Mouse (Mus musculus) frontal cortex, postnatal 10 days (tissue): ENCODE results near the gene Eapp.
"Not testable (repeated sequence)": the region's sequence is repeated elsewhere in the genome, so short reads cannot be mapped to it uniquely, and the experiment has no call there.

Experiments
- DNase-seq, 2 experiments: peaks; one replicate each; pipeline ENCODE4 v3.0.0; 2022; ENCODE audit warnings: low spot score in 2 of 2, mixed read lengths in 1 of 2

The Eapp gene

GRCm38 (mm10) chr12:54695511-54696241, at the start of gene Eapp:
Gene Eapp, minus strand, starts transcription at chr12:54695897.
- DNase-seq: peak; percentile 95

GRCm38 (mm10) chr12:54738661-54739243, 43.1 kb upstream of the Eapp start:
- DNase-seq: not testable (repeated sequence)

GRCm38 (mm10) chr12:54737891-54738660, 42.4 kb upstream of the Eapp start:
- DNase-seq: not testable (repeated sequence)

- DNase-seq: peak in 1 of 2 experiments; percentile 25
Measured at GRCm38 (mm10) chr12:54734307-54735131, 38.8 kb upstream of the Eapp start.

- not testable (repeated sequence) for DNase-seq
Measured at GRCm38 (mm10) chr12:54729140-54730059, 33.7 kb upstream of the Eapp start.

GRCm38 (mm10) chr12:54718871-54719786, 23.4 kb upstream of the Eapp start:
- not testable (repeated sequence) for DNase-seq

GRCm38 (mm10) chr12:54717516-54717915, 21.8 kb upstream of the Eapp start:
- DNase-seq: not testable (repeated sequence)

- DNase-seq: peak; percentile 50 to 53
Measured at GRCm38 (mm10) chr12:54713822-54714626, 18.3 kb upstream of the Eapp start.

- DNase-seq: peak; percentile 61 to 81
Measured at GRCm38 (mm10) chr12:54710494-54710879, 14.8 kb upstream of the Eapp start.

- peak in 1 of 2 experiments; percentile 4 for DNase-seq
Measured at GRCm38 (mm10) chr12:54709691-54710493, 14.2 kb upstream of the Eapp start.

- no peak for DNase-seq
Measured at GRCm38 (mm10) chr12:54699394-54699793, 3.7 kb upstream of the Eapp start.

- no peak for DNase-seq
Measured at GRCm38 (mm10) chr12:54697791-54698250, 2.1 kb upstream of the Eapp start.

- peak in 1 of 2 experiments; percentile 48 for DNase-seq
Measured at GRCm38 (mm10) chr12:54697003-54697597, 1.4 kb upstream of the Eapp start.

- DNase-seq: peak; percentile 93 to 94
Measured at GRCm38 (mm10) chr12:54696242-54697002, 725 bp upstream of the Eapp start.

- no peak for DNase-seq
Measured at GRCm38 (mm10) chr12:54694847-54695510, 718 bp downstream of the Eapp start.

- DNase-seq: no peak
Measured at GRCm38 (mm10) chr12:54689082-54689481, 6.6 kb downstream of the Eapp start.
